ENCODE assay signal across 8 mouse cellular contexts in genomic region chr9:44319887-44320798, GRCm38 (mm10). TPM values are rescaled to one million over a fixed set of nuclear protein-coding genes. Genes with fewer than 3 reads are reported as not detected.
A peak's percentile ranks its signal among the peaks of the same experiment; 100 is the strongest.
DNase-seq lines count a peak whose midpoint lies in the region; ATAC-seq and TF ChIP-seq lines count a peak whose summit lies in the region.

Gene C2cd2l (minus strand): TSS chr9:44320285.

- H3K4me2 ChIP-seq in forebrain, embryonic 13.5 days: peak within 1 kb of the TSS; percentile 97
- peak within 1 kb of the TSS; percentile 92 for H3K4me2 ChIP-seq in liver, postnatal 0 days (ENCODE audit: low read depth, low read length)
- H3K4me2 ChIP-seq in neural tube, embryonic 15.5 days: peak within 1 kb of the TSS; percentile 90

- no peaks in the 10 kb centered on the region for H3K9me3 ChIP-seq in E14TG2a.4 (ENCODE audit: low read length)
- no peaks in the 10 kb centered on the region for H3K9me3 ChIP-seq in forebrain, embryonic 13.5 days (replicated peaks)
- no peaks in the 10 kb centered on the region for H3K9me3 ChIP-seq in liver, postnatal 0 days (ENCODE audit: low read length)
- no peaks in the 10 kb centered on the region for H3K9me3 ChIP-seq in neural tube, embryonic 15.5 days (replicated peaks)

- H3K27me3 ChIP-seq in E14TG2a.4 (ENCODE audit: insufficient read depth, low read length): peaks cover 45% of the 10 kb centered on the region
- no peaks in the 10 kb centered on the region for H3K27me3 ChIP-seq in forebrain, embryonic 13.5 days
- H3K27me3 ChIP-seq in liver, postnatal 0 days (ENCODE audit: insufficient read depth, low read length): no peaks in the 10 kb centered on the region
- no peaks in the 10 kb centered on the region for H3K27me3 ChIP-seq in neural tube, embryonic 15.5 days (replicated peaks)

- H3K36me3 ChIP-seq in E14TG2a.4 (ENCODE audit: insufficient read depth, low read length): peaks cover 19% of the 10 kb centered on the region
- H3K36me3 ChIP-seq in forebrain, embryonic 13.5 days (ENCODE audit: poor library complexity, severe bottlenecking): peaks cover 20% of the 10 kb centered on the region
- H3K36me3 ChIP-seq in liver, postnatal 0 days (replicated peaks; ENCODE audit: insufficient read depth, low read length): peaks cover 19% of the 10 kb centered on the region
- peaks cover 13% of the 10 kb centered on the region for H3K36me3 ChIP-seq in neural tube, embryonic 15.5 days

- H3K4me3 ChIP-seq in E14TG2a.4 (replicated peaks; ENCODE audit: low read length): peak within 1 kb of the TSS; percentile 97
- H3K4me3 ChIP-seq in forebrain, embryonic 13.5 days: peak within 1 kb of the TSS; percentile 97
- peak within 1 kb of the TSS; percentile 95 for H3K4me3 ChIP-seq in liver, postnatal 0 days (ENCODE audit: low read depth, low read length)
- peak within 1 kb of the TSS; percentile 66 for H3K4me3 ChIP-seq in neural tube, embryonic 15.5 days (replicated peaks)

- peak; percentile 92 to 94 for DNase-seq in heart, postnatal 10 days
- peak; percentile 84 for DNase-seq in large intestine, adult 2 months (ENCODE audit: low read depth, low spot score)
- DNase-seq in liver, postnatal 0 days: peak; percentile 96
- DNase-seq in testis, postnatal 14 days (ENCODE audit: low spot score): peak; percentile 91

- peak within 1 kb of the TSS; percentile 68 for H3K27ac ChIP-seq in forebrain, embryonic 13.5 days
- peak within 1 kb of the TSS; percentile 85 for H3K27ac ChIP-seq in liver, postnatal 0 days (ENCODE audit: low read depth)
- peak within 1 kb of the TSS; percentile 80 for H3K27ac ChIP-seq in neural tube, embryonic 15.5 days (replicated peaks)

- TF ChIP-seq EP300 in liver, postnatal 0 days (IDR thresholded peaks at IDR 0.05; ENCODE audit: low read depth): peak; percentile 56; the same call in 1 of the 2 replicates

- peak; percentile 92 for ATAC-seq in cerebellum, adult (ENCODE audit: insufficient number of reproducible peaks, low FRiP score, low TSS enrichment)
- peak; percentile 100 for ATAC-seq in forebrain, embryonic 13.5 days
- peak; percentile 95 for ATAC-seq in liver, postnatal 0 days
- ATAC-seq in neural tube, embryonic 15.5 days (ENCODE audit: low FRiP score): peak; percentile 98

- peak within 1 kb of the TSS; percentile 93 for H3K9ac ChIP-seq in forebrain, embryonic 13.5 days
- peak within 1 kb of the TSS; percentile 81 for H3K9ac ChIP-seq in liver, postnatal 0 days (replicated peaks)
- peak within 1 kb of the TSS; percentile 78 for H3K9ac ChIP-seq in neural tube, embryonic 15.5 days (replicated peaks)

- H3K4me1 ChIP-seq in E14TG2a.4 (replicated peaks; ENCODE audit: low read depth, low read length): peaks cover 65% of the 10 kb centered on the region
- peaks cover 29% of the 10 kb centered on the region for H3K4me1 ChIP-seq in forebrain, embryonic 13.5 days
- peaks cover 40% of the 10 kb centered on the region for H3K4me1 ChIP-seq in liver, postnatal 0 days (ENCODE audit: insufficient read depth)
- H3K4me1 ChIP-seq in neural tube, embryonic 15.5 days: peaks cover 38% of the 10 kb centered on the region

- intact Hi-C loops in heart, postnatal 10 days (cut with DNase I): loop anchor here (2.0 kb wide), 1 partner anchor 23 kb away; no protein-coding TSS in a partner anchor

- TF ChIP-seq CTCF in E14TG2a.4 (conservative IDR thresholded peaks at IDR 0.05; ENCODE audit: low read length): no peak
- no peak for TF ChIP-seq CTCF in liver, postnatal 0 days (IDR thresholded peaks at IDR 0.05; ENCODE audit: low read depth)

- 0% methylated on average over 59 of the region's 67 CpGs for WGBS in forebrain, embryonic 13.5 days
- WGBS in large intestine, adult 2 months: under 1% methylated on average over 67 of the region's 67 CpGs
- WGBS in liver, postnatal 0 days (ENCODE audit: insufficient replicate concordance): under 1% methylated on average over 67 of the region's 67 CpGs
- under 1% methylated on average over 61 of the region's 67 CpGs for WGBS in neural tube, embryonic 15.5 days

RNA-seq across cellular contexts. Expression of gene C2cd2l, which starts in this region (rescaled TPM):
- polyA plus RNA-seq in forebrain, embryonic 13.5 days (2015; fragmentation: Nextera tagmentation; extraction: Ambion mirVana): 14.0 and 19.6 TPM in 2 replicates
- 10 to 100 TPM; 14.2 to 17.6 TPM for total RNA-seq in heart, postnatal 10 days (2021)
- 114 and 159 TPM in 2 replicates for polyA plus RNA-seq in large intestine, adult 2 months (2012; rRNA removed)
- 10.1 and 11.4 TPM in 2 replicates for polyA plus RNA-seq in liver, postnatal 0 days (2015; fragmentation: Nextera tagmentation; extraction: Ambion mirVana)
- 21.7 and 24.3 TPM in 2 replicates for polyA plus RNA-seq in neural tube, embryonic 15.5 days (2015; fragmentation: Nextera tagmentation; extraction: Ambion mirVana)

Comparison
In these comparisons a context has a peak if more than half of its experiments do, and no peak if none do; other contexts are left out.
1. Peak in every context shown above with its lines: DNase-seq, ATAC-seq, H3K4me3 ChIP-seq and H3K27ac ChIP-seq.